Mouse (Mus musculus): Measurements from ENCODE around the gene Gpr3. TPM values are rescaled to one million over a fixed set of nuclear protein-coding genes. Genes with fewer than 3 reads are reported as not detected.

The Gpr3 gene
- polyA plus RNA-seq, 1 experiment = not detected

DNA sequence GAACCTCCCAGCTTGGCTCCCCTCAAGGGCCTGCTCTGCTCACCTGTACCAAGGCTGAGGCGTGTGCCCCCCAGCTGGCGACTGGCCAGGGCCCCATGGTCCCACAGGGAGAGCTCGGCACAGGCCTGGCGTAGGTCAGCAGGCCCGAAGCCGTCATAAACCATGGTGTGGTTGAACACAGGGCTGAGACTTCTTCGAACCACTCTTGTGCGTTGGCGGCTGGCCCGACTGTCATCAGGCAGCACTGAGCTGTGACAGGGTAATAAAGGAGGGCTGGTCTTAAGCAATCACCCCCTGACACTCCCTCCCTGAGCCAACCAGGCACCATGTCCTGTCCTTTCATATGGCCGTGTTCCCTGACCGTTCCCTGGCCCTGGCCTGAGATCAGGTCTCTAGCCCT lies 41.1 kb upstream of the Gpr3 start:
- H3K36me3 ChIP-seq (ENCODE audit: control insufficient read depth, insufficient read depth, low read length) = no peaks in the 10 kb centered on the region; the same call in none of the 2 replicates
- 38% methylated on average over 12 of the region's 12 CpGs for WGBS
- H3K27me3 ChIP-seq (ENCODE audit: control insufficient read depth, insufficient read depth, low read length) = no peaks in the 10 kb centered on the region
- H3K27ac ChIP-seq (ENCODE audit: insufficient read depth, low read depth, low read length) = no peak overlapping the region
- TF ChIP-seq CTCF (IDR thresholded peaks at IDR 0.05; ENCODE audit: extremely low read depth, insufficient read length, insufficient replicate concordance, low read depth, low read length) (no peak), POLR2A (IDR thresholded peaks at IDR 0.05; ENCODE audit: low read depth, low read length) (no peak)
- peaks cover 37% of the 10 kb centered on the region for H3K4me1 ChIP-seq (ENCODE audit: control insufficient read depth, insufficient read depth, insufficient read length, low read length)
- no peak overlapping the region for H3K4me3 ChIP-seq (ENCODE audit: low read depth, low read length)

DNA sequence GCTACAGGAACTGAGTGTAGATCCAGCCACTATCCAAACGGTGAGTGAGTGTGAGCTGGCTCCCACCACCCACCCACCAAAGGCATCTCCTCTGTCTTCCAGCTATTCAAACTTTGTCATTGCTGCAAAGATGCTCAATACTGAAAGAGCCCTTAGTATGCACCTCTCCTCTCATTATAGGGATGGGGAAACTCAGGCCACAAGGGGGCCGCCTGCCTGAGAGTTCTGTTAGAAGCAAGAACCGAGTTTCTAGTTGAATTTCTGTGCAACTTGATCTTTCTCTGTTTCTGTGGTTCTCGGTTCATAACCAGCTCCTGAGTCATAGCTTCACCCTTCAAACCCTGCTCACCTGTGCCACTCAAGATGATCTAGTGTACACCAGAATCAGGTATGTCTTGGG lies 39.8 kb upstream of the Gpr3 start:
- no peak overlapping the region for H3K4me3 ChIP-seq (ENCODE audit: low read depth, low read length)
- no peak overlapping the region for H3K27ac ChIP-seq (ENCODE audit: insufficient read depth, low read depth, low read length)
- H3K27me3 ChIP-seq (ENCODE audit: control insufficient read depth, insufficient read depth, low read length) = no peaks in the 10 kb centered on the region
- TF ChIP-seq CTCF (IDR thresholded peaks at IDR 0.05; ENCODE audit: extremely low read depth, insufficient read length, insufficient replicate concordance, low read depth, low read length) = no peak
- no peak for TF ChIP-seq POLR2A (IDR thresholded peaks at IDR 0.05; ENCODE audit: low read depth, low read length)
- peaks cover 35% of the 10 kb centered on the region for H3K4me1 ChIP-seq (ENCODE audit: control insufficient read depth, insufficient read depth, insufficient read length, low read length)
- 84% methylated on average over 4 of the region's 4 CpGs for WGBS
- no peaks in the 10 kb centered on the region; the same call in none of the 2 replicates for H3K36me3 ChIP-seq (ENCODE audit: control insufficient read depth, insufficient read depth, low read length)

DNA sequence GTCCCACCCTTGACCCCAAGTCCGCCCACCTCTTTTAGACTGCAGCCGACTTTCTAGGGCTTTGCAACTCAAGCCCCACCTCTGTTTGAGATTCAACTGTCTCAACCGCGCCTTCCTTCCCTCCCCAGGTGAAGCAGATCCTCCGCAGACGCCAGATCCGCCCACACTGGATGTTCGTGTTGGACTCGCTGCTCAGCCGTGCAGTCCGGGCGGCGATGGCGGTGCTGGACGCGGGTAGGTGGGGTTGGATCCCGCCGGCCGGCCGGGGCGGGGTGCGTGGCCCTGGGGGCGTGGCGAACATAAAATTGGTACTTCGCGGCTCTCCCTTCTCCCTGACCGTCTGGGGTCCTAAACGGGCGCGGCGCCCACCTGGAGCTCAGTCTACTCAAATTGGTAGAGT lies 38.9 kb upstream of the Gpr3 start:
- peaks cover 32% of the 10 kb centered on the region for H3K4me1 ChIP-seq (ENCODE audit: control insufficient read depth, insufficient read depth, insufficient read length, low read length)
- H3K27ac ChIP-seq (ENCODE audit: insufficient read depth, low read depth, low read length) = no peak overlapping the region
- peak overlapping the region; percentile 35 for H3K4me3 ChIP-seq (ENCODE audit: low read depth, low read length)
- WGBS = 13% methylated on average over 31 of the region's 31 CpGs
- no peaks in the 10 kb centered on the region; the same call in none of the 2 replicates for H3K36me3 ChIP-seq (ENCODE audit: control insufficient read depth, insufficient read depth, low read length)
- no peak for TF ChIP-seq POLR2A (IDR thresholded peaks at IDR 0.05; ENCODE audit: low read depth, low read length)
- TF ChIP-seq CTCF (IDR thresholded peaks at IDR 0.05; ENCODE audit: extremely low read depth, insufficient read length, insufficient replicate concordance, low read depth, low read length) = no peak
- H3K27me3 ChIP-seq (ENCODE audit: control insufficient read depth, insufficient read depth, low read length) = no peaks in the 10 kb centered on the region

DNA sequence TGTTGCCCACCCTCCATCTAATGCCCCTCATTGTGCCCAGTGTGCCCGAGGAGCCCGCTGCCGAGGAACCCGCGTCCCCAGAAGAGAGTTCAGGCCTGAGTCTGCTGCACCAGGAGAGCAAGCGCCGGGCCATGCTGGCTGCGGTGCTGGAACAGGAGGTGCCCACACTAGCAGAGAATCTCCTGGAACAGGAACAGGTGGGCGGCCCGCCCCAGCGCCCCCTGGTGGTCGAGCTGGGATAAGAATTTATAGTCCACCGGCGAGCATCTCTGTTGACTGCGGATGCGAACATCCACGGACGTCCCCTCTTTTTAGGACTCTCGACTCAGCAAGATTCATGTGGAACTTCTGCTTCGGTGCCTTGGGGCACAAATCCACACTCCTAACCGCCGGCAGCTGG lies 38.3 kb upstream of the Gpr3 start:
- no peak overlapping the region for H3K27ac ChIP-seq (ENCODE audit: insufficient read depth, low read depth, low read length)
- no peaks in the 10 kb centered on the region for H3K27me3 ChIP-seq (ENCODE audit: control insufficient read depth, insufficient read depth, low read length)
- peak overlapping the region; percentile 35 for H3K4me3 ChIP-seq (ENCODE audit: low read depth, low read length)
- TF ChIP-seq CTCF (IDR thresholded peaks at IDR 0.05; ENCODE audit: extremely low read depth, insufficient read length, insufficient replicate concordance, low read depth, low read length) (peak; percentile 87), POLR2A (IDR thresholded peaks at IDR 0.05; ENCODE audit: low read depth, low read length) (no peak)
- WGBS = 4% methylated on average over 22 of the region's 22 CpGs
- no peaks in the 10 kb centered on the region; the same call in none of the 2 replicates for H3K36me3 ChIP-seq (ENCODE audit: control insufficient read depth, insufficient read depth, low read length)
- peaks cover 32% of the 10 kb centered on the region for H3K4me1 ChIP-seq (ENCODE audit: control insufficient read depth, insufficient read depth, insufficient read length, low read length)

DNA sequence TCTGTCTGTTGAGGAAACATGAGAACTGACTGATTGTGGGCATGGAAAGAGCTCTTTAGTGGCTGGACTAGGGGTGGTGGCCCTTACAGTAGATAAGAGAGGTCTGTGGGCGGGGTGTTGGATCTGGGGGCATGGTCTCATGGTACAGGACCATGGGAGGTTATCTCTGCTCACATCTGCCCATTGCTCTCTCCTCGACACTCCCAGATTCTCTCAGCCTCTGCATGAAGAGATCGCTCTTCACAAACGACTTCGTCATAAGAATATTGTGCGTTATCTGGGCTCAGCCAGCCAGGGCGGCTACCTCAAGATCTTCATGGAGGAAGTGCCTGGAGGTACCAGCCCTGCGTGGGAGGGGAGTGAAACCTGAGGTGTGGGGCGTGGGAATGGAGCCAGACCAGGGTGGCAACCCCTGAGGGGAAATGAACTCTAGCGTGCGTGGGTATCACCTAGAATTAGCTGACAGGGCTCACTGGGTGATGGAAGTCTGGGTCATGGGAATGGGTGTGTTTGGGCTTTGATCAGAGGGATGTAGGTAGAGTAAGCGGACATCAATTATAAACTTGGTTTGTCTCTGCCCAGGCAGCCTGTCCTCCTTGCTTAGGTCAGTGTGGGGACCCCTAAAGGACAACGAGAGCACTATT lies 35.6 kb upstream of the Gpr3 start:
- Histone ChIP-seq H3K36me3 (ENCODE audit: control insufficient read depth, insufficient read depth, low read length) (no peaks in the 10 kb centered on the region; the same call in none of the 2 replicates), H3K4me3 (ENCODE audit: low read depth, low read length) (no peak overlapping the region), H3K27ac (ENCODE audit: insufficient read depth, low read depth, low read length) (peak overlapping the region; percentile 43), H3K4me1 (ENCODE audit: control insufficient read depth, insufficient read depth, insufficient read length, low read length) (peaks cover 28% of the 10 kb centered on the region), H3K27me3 (ENCODE audit: control insufficient read depth, insufficient read depth, low read length) (no peaks in the 10 kb centered on the region)
- TF ChIP-seq POLR2A (IDR thresholded peaks at IDR 0.05; ENCODE audit: low read depth, low read length) = no peak
- TF ChIP-seq CTCF (IDR thresholded peaks at IDR 0.05; ENCODE audit: extremely low read depth, insufficient read length, insufficient replicate concordance, low read depth, low read length) = no peak
- WGBS = 40% methylated on average over 13 of the region's 13 CpGs

DNA sequence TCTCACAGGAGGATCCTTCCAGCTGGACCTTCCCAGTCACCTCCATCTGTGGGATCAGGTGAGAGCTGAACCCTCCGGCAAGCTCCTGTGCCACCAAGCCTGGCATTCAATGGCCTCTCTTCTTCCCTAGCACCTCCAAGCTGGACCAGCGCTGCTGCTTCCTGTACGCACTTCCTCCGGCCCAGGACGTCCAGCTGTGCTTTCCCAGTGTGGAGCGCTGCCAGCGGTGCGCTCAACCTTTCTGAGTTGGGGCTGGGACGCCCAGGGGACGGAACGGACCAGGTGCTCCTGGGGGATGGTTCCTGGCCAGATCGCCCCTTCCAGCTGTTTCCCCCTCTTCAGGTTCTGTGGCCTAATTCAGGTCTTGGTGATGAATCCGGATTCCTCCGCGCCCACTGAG lies 34.7 kb upstream of the Gpr3 start:
- Histone ChIP-seq H3K4me3 (ENCODE audit: low read depth, low read length) (0 out of 2 replicates have a peak overlapping the region, but pooled peaks have one; percentile 1), H3K4me1 (ENCODE audit: control insufficient read depth, insufficient read depth, insufficient read length, low read length) (peaks cover 32% of the 10 kb centered on the region), H3K27me3 (ENCODE audit: control insufficient read depth, insufficient read depth, low read length) (no peaks in the 10 kb centered on the region), H3K36me3 (ENCODE audit: control insufficient read depth, insufficient read depth, low read length) (no peaks in the 10 kb centered on the region; the same call in 1 of the 2 replicates), H3K27ac (ENCODE audit: insufficient read depth, low read depth, low read length) (no peak overlapping the region)
- no peak for TF ChIP-seq POLR2A (IDR thresholded peaks at IDR 0.05; ENCODE audit: low read depth, low read length)
- no peak for TF ChIP-seq CTCF (IDR thresholded peaks at IDR 0.05; ENCODE audit: extremely low read depth, insufficient read length, insufficient replicate concordance, low read depth, low read length)
- WGBS = 52% methylated on average over 15 of the region's 15 CpGs

DNA sequence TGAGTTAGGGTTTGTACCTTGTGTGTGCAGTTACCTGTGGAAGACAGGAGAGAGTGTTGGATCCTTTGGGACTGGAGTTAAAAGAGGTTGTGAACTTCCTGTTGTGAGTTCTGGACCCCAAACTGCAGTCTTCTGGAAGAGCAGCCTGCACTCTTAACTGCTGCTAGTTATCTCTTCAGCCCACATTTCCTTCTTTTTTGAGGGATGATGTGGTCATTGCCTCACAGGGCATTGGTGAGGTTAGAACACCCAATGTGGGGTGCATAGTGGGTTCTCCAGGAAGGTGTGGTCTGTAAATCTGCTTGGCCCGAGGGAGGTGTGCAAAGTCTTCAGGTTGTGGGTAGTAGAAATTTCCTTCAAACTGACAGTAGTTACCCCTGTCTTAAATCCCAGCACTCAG lies 32.0 kb upstream of the Gpr3 start:
- no peaks in the 10 kb centered on the region for H3K27me3 ChIP-seq (ENCODE audit: control insufficient read depth, insufficient read depth, low read length)
- 73% methylated on average over 1 of the region's 1 CpGs for WGBS
- H3K27ac ChIP-seq (ENCODE audit: insufficient read depth, low read depth, low read length) = no peak overlapping the region
- peaks cover 16% of the 10 kb centered on the region for H3K4me1 ChIP-seq (ENCODE audit: control insufficient read depth, insufficient read depth, insufficient read length, low read length)
- H3K36me3 ChIP-seq (ENCODE audit: control insufficient read depth, insufficient read depth, low read length) = no peaks in the 10 kb centered on the region
- no peak for TF ChIP-seq POLR2A (IDR thresholded peaks at IDR 0.05; ENCODE audit: low read depth, low read length)
- no peak for TF ChIP-seq CTCF (IDR thresholded peaks at IDR 0.05; ENCODE audit: extremely low read depth, insufficient read length, insufficient replicate concordance, low read depth, low read length)
- no peak overlapping the region for H3K4me3 ChIP-seq (ENCODE audit: low read depth, low read length)

Measured in small intestine, adult 2 months (tissue).